Mouse (Mus musculus) induced T-regulatory cell, adult 2 months (primary cell): ENCODE results near the gene Olfr1506.
"Not testable (repeated sequence)": the region's sequence is repeated elsewhere in the genome, so short reads cannot be mapped to it uniquely, and the experiment has no call there.

Experiments used
- DNase-seq: peaks from one replicate; pipeline ENCODE4 v3.0.0-alpha.2; 2012; ENCODE audit warnings: low read depth

Gene Olfr1506

GRCm38 (mm10) chr2:90224393-90224792, at the start of gene Olfr1506:
Olfr1506 (minus strand) TSS chr2:90224493.
- not testable (repeated sequence) for DNase-seq

- no peak for DNase-seq
Measured at GRCm38 (mm10) chr2:90270932-90271331, 46.6 kb upstream of the Olfr1506 start, which contains the start of gene Olfr1271. Olfr1271 (minus strand) TSS chr2:90271032.

- no peak for DNase-seq
Measured at GRCm38 (mm10) chr2:90257492-90257891, 33.2 kb upstream of the Olfr1506 start, which contains the start of gene Olfr142. Olfr142 (minus strand) TSS chr2:90257592.

GRCm38 (mm10) chr2:90199606-90200005, 24.7 kb downstream of the Olfr1506 start:
- DNase-seq: not testable (repeated sequence)

GRCm38 (mm10) chr2:90195285-90195684, 29.0 kb downstream of the Olfr1506 start:
- DNase-seq: not testable (repeated sequence)

GRCm38 (mm10) chr2:90194750-90195149, 29.5 kb downstream of the Olfr1506 start:
- DNase-seq: not testable (repeated sequence)

GRCm38 (mm10) chr2:90187082-90187481, 37.2 kb downstream of the Olfr1506 start:
- DNase-seq: not testable (repeated sequence)

- DNase-seq: not testable (repeated sequence)
Measured at GRCm38 (mm10) chr2:90186082-90186481, 38.2 kb downstream of the Olfr1506 start.
